Mouse (Mus musculus) MN1 (cell line): ENCODE results near the gene Tmem54.

ENCODE experiments used
- DNase-seq: peaks from one replicate; pipeline ENCODE4 v3.0.0-alpha.2; 2016; ENCODE audit warnings: low spot score

Gene Tmem54

GRCm38 (mm10) chr4:129157541-129157940, 52.2 kb downstream of the Tmem54 start:
- no peak for DNase-seq

DNA sequence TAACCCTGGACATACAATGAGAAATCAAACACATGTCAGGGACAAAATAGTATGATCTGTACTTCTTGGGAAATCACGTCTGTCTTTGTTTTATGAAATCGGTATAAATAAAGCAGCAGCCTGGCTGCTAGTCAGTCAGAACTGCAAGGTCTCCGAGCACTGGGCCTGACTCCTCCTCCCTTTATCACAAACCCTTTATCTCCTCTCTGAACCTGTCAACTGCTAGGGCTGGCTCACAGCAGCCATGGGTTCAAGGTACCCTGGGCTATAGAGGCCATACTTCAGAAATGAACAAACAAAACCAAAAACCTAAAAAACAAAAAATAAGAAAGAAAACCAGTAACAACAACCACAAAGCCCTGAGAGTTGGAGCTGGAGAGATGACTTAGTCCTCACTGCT, 53.2 kb downstream of the Tmem54 start:
- no peak for DNase-seq

DNA sequence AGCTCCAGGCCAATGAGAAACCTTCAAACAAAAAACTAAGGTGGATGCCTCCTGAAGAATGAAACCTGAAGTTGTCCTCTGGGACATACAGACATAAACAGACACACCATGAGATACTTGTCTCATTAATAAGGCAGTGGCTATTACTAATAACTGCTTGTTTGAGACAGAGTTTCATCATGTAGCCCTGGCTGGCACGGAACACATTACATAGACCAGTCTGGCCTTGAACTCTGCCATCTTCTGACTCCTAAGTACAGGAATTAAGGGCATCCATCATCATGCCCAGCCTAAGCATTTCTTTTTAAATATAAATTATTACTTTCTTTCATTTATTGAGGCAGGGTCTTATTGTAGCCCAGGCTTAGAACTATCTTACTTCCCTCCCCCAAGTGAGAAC, 55.7 kb downstream of the Tmem54 start:
- no peak for DNase-seq
